Mouse (Mus musculus) liver, adult 2 months (tissue): ENCODE measurements around the gene Nmnat1. TPM values are rescaled to one million over a fixed set of nuclear protein-coding genes. Genes with fewer than 3 reads are reported as not detected.

ENCODE experiments used
- DNase-seq: peaks from one replicate; pipeline ENCODE4 v3.0.0-alpha.2; 2011; ENCODE audit warnings: low read depth, low spot score; ENCODE audit errors: extremely low read depth
- H3K27ac ChIP-seq: fragments of 200-500 bp; replicated peaks from 2 replicates; pipeline ENCODE4 v1.5.1; 2012; ENCODE audit warnings: low read depth, mild to moderate bottlenecking, control low read depth, inconsistent platforms, low read length; ENCODE audit not compliant: insufficient read depth
- H3K27me3 ChIP-seq: fragments of 200-500 bp; 2 replicates; pipeline ENCODE4 v1.6.1; 2012; ENCODE audit warnings: mild to moderate bottlenecking, moderate library complexity, low read length, inconsistent platforms; ENCODE audit not compliant: control insufficient read depth, insufficient read depth
- H3K36me3 ChIP-seq: fragments of 200-500 bp; 2 replicates; pipeline ENCODE4 v1.6.1; 2012; ENCODE audit warnings: low read length, inconsistent platforms; ENCODE audit not compliant: control insufficient read depth, insufficient read depth
- H3K4me1 ChIP-seq: fragments of 200-500 bp; 2 replicates; pipeline ENCODE4 v1.6.1; 2011; ENCODE audit warnings: low read length; ENCODE audit not compliant: control insufficient read depth, insufficient read depth
- H3K4me3 ChIP-seq: fragments of 200-500 bp; 2 replicates; pipeline ENCODE4 v1.5.1; 2011; ENCODE audit warnings: low read depth, mild to moderate bottlenecking, control low read depth, low read length, moderate library complexity; ENCODE audit not compliant: insufficient read depth
- H3K79me2 ChIP-seq: fragments of 200-500 bp; 2 replicates; pipeline ENCODE4 v1.6.1; 2012; ENCODE audit warnings: inconsistent platforms, mild to moderate bottlenecking, low read length, moderate library complexity; ENCODE audit not compliant: control insufficient read depth, insufficient read depth
- H3K9ac ChIP-seq: fragments of 200-500 bp; 2 replicates; pipeline ENCODE4 v1.6.1; 2012; ENCODE audit warnings: low read depth, mild to moderate bottlenecking, control low read depth, inconsistent platforms, low read length
- CTCF ChIP-seq: fragments of 200-500 bp; IDR thresholded peaks from 2 replicates; pipeline ENCODE4 v1.5.1; 2011; ENCODE audit warnings: low read depth, low read length, control low read depth
- POLR2A ChIP-seq: fragments of 200-500 bp; IDR thresholded peaks from 2 replicates; pipeline ENCODE4 v1.6.1; 2011; ENCODE audit warnings: low read length, control low read depth; ENCODE audit not compliant: insufficient read depth; ENCODE audit errors: extremely low read depth
- WGBS: fragments of 180-500 bp; shearing (Covaris S2); methylation state at CpG from one replicate; pipeline ENCODE4 v1.1.7; 2018; 5-methylcytosine and 5-hydroxymethylcytosine counted together
- polyA plus RNA-seq: library from polyadenylated mRNA; depleted of rRNA; stranded (reverse); fragments of >200 nt; gene quantifications from 2 replicates; pipeline ENCODE4 v1.2.3, GENCODE M21; 2012
- total RNA-seq: library from RNA; depleted of rRNA; stranded (reverse); fragments of >200 nt; gene quantifications from 2 replicates; pipeline ENCODE4 v1.2.3, GENCODE M21; 2014

Gene Nmnat1
- total and polyA plus RNA-seq, 2 experiments, result 14.4 to 17.4 TPM

DNA sequence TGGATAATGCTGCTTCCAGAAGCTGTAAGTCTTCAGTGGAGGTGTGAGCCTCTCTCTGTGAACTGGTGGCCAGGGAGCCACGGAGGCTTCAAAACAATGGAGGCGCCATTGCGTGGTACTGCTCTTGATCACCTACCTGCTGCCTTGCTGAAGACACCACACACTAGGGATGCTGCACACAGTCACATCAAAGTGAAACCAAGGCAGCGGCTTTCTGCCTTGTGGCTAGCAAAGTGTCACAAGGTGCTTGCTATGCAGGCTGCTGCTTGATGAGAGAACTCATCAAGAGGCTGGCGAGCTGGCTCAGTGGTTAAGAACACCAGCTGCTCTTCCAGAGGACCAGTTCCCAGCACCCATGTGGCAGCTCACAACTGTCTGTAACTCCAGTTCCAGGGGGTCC, 30.7 kb upstream of the Nmnat1 start:
- no peaks in the 10 kb centered on the region for H3K36me3 ChIP-seq
- 90% methylated on average over 5 of the region's 5 CpGs for WGBS
- H3K79me2 ChIP-seq, result no peaks in the 10 kb centered on the region
- no peak for DNase-seq
- no peak for TF ChIP-seq CTCF
- no peak for TF ChIP-seq POLR2A
- H3K27me3 ChIP-seq, result no peaks in the 10 kb centered on the region
- H3K4me1 ChIP-seq, result peaks cover 12% of the 10 kb centered on the region
- H3K27ac ChIP-seq, result no peak overlapping the region
- H3K4me3 ChIP-seq, result no peak overlapping the region
- H3K9ac ChIP-seq, result no peak overlapping the region

GRCm38 (mm10) chr4:149512072-149512471, 27.1 kb upstream of the Nmnat1 start:
- H3K9ac ChIP-seq, result no peak overlapping the region
- no peaks in the 10 kb centered on the region for H3K79me2 ChIP-seq
- H3K27me3 ChIP-seq, result no peaks in the 10 kb centered on the region
- 91% methylated on average over 7 of the region's 7 CpGs for WGBS
- peaks cover 4% of the 10 kb centered on the region; the same call in 1 of the 2 replicates for H3K4me1 ChIP-seq
- no peak overlapping the region for H3K27ac ChIP-seq
- no peak overlapping the region for H3K4me3 ChIP-seq
- no peak for DNase-seq
- H3K36me3 ChIP-seq, result no peaks in the 10 kb centered on the region
- TF ChIP-seq POLR2A (no peak), CTCF (no peak)

- TF ChIP-seq POLR2A, result no peak
- no peak for TF ChIP-seq CTCF
- 22% methylated on average over 6 of the region's 6 CpGs for WGBS
- H3K4me3 ChIP-seq, result no peak overlapping the region
These were observed 26.2 kb upstream of the Nmnat1 start for GRCm38 (mm10) chr4:149511221-149511646.

DNA sequence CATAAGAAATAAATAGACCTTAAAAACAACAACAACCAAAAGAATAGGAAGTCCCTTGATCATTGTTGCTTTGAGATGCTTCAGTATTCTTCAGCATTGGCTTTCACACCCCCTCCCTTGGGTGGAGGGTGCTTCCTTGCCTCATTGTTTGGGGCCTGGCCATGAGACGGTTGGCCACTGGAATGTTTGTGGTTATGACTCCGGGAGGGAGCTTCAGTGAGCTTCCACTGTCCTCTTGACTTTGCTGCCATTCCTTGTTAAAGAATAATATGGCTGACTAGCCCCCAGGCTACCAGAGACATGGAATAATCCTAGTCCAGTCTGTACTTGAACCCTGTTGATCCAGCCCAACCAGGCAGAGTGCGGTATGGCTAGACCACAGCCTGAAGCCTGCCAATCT, 21.9 kb upstream of the Nmnat1 start:
- H3K36me3 ChIP-seq, result no peaks in the 10 kb centered on the region
- no peak overlapping the region for H3K9ac ChIP-seq
- TF ChIP-seq POLR2A (no peak), CTCF (no peak)
- no peak overlapping the region for H3K27ac ChIP-seq
- no peak for DNase-seq
- WGBS, result 80% methylated on average over 3 of the region's 3 CpGs
- H3K79me2 ChIP-seq, result no peaks in the 10 kb centered on the region
- peaks cover 4% of the 10 kb centered on the region; the same call in 1 of the 2 replicates for H3K4me1 ChIP-seq
- no peak overlapping the region for H3K4me3 ChIP-seq
- no peaks in the 10 kb centered on the region for H3K27me3 ChIP-seq

More at GRCm38 (mm10) chr4:149511221-149511646, 26.2 kb upstream of the Nmnat1 start:
- Histone ChIP-seq H3K79me2 (no peaks in the 10 kb centered on the region), H3K36me3 (no peaks in the 10 kb centered on the region), H3K27me3 (no peaks in the 10 kb centered on the region), H3K4me1 (peaks cover 4% of the 10 kb centered on the region; the same call in 1 of the 2 replicates), H3K9ac (no peak overlapping the region), H3K27ac (no peak overlapping the region)
- peak; percentile 83 for DNase-seq

DNA sequence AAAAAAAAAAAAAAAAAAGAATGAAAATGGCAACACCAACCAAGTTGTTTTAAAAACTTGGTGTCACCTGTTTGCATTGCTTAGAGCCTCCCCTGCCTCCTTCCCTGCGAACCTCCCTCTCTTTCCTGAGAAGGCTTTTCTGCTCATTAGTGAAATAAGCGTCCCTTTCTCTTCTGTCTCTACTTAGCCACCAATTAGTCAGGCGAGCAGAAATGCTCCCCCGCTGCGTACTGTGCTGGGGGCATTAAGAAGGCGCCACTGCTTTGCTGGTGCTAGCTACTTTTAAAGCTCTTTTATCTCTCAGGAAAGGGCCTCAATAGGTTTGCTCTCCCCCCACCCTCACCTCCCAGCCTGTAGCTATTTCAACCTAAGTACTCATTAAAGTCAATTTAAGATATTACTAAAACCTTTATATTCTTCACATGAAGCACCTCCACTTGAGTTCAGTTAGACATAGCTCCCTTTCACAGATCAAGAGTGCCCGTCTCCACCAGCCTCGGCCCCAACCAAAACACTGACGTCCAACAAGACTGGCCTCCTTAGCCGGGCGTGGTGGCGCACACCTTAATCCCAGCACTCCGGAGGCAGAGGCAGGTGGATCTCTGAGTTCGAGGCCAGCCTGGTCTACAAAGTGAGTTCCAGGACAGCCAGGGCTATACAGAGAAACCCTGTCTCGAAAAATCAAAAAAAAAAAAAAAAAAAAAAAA, 20.4 kb upstream of the Nmnat1 start:
- DNase-seq, result no peak
- Histone ChIP-seq H3K36me3 (no peaks in the 10 kb centered on the region), H3K4me1 (no peaks in the 10 kb centered on the region), H3K9ac (no peak overlapping the region), H3K4me3 (no peak overlapping the region), H3K27me3 (no peaks in the 10 kb centered on the region), H3K27ac (no peak overlapping the region), H3K79me2 (no peaks in the 10 kb centered on the region)
- WGBS, result 75% methylated on average over 15 of the region's 15 CpGs
- TF ChIP-seq POLR2A, result no peak
- no peak for TF ChIP-seq CTCF

DNA sequence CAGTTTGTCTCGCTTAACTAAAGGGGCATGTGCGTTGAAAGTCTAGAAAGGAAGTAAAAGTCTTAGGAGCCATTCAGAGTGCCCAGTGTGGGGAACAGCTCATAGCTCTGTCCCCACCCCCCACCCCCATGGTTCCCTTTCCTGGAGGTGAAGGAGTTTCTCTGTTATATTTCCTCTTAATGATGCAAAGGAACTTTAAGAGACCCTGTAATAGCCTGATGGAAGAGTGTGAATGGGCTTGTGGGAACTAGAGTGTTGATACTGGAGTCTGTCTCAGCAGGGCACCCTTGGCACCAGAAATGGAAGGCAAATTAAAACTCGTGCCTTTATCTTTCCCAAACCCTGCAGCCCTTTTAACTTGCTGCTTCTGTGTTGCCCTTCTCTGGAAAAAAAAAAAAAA, 19.9 kb upstream of the Nmnat1 start:
- no peak for DNase-seq
- Histone ChIP-seq H3K27ac (no peak overlapping the region), H3K4me3 (no peak overlapping the region), H3K27me3 (no peaks in the 10 kb centered on the region), H3K36me3 (no peaks in the 10 kb centered on the region), H3K9ac (no peak overlapping the region), H3K79me2 (no peaks in the 10 kb centered on the region), H3K4me1 (no peaks in the 10 kb centered on the region)
- TF ChIP-seq POLR2A (no peak), CTCF (no peak)
- WGBS, result 56% methylated on average over 3 of the region's 3 CpGs
